Mouse (Mus musculus): ENCODE measurements around the gene Zc2hc1b. TPM values are rescaled to one million over a fixed set of nuclear protein-coding genes. Genes with fewer than 3 reads are reported as not detected.

The Zc2hc1b gene
- polyA plus RNA-seq, 1 experiment from 2014 or later, result not detected

GRCm38 (mm10) chr10:13112849-13113248 lies 65.0 kb downstream of the Zc2hc1b start:
- WGBS (ENCODE audit: insufficient replicate concordance), result 37% methylated on average over 3 of the region's 3 CpGs
- Histone ChIP-seq H3K27ac (ENCODE audit: low read length) (no peak overlapping the region), H3K9ac (ENCODE audit: low read depth, low read length) (no peak overlapping the region), H3K4me2 (ENCODE audit: low read depth, low read length) (no peak overlapping the region), H3K27me3 (ENCODE audit: control insufficient read depth, insufficient read depth, low read depth, low read length) (no peaks in the 10 kb centered on the region), H3K4me3 (ENCODE audit: low read depth, low read length) (no peak overlapping the region), H3K4me1 (ENCODE audit: control insufficient read depth, low read depth, low read length) (no peaks in the 10 kb centered on the region), H3K9me3 (replicated peaks; ENCODE audit: control insufficient read depth, low read length) (no peaks in the 10 kb centered on the region), H3K36me3 (ENCODE audit: control insufficient read depth, insufficient read depth) (no peaks in the 10 kb centered on the region)
- no peak for ATAC-seq (ENCODE audit: low read depth)

GRCm38 (mm10) chr10:13109781-13110180 lies 68.0 kb downstream of the Zc2hc1b start:
- no peak overlapping the region for H3K9ac ChIP-seq (ENCODE audit: low read depth, low read length)
- no peak overlapping the region for H3K4me3 ChIP-seq (ENCODE audit: low read depth, low read length)
- H3K36me3 ChIP-seq (ENCODE audit: control insufficient read depth, insufficient read depth), result no peaks in the 10 kb centered on the region
- WGBS (ENCODE audit: insufficient replicate concordance), result 45% methylated on average over 1 of the region's 1 CpGs
- no peak for ATAC-seq (ENCODE audit: low read depth)
- H3K4me2 ChIP-seq (ENCODE audit: low read depth, low read length), result no peak overlapping the region
- H3K27ac ChIP-seq (ENCODE audit: low read length), result no peak overlapping the region
- no peaks in the 10 kb centered on the region for H3K9me3 ChIP-seq (replicated peaks; ENCODE audit: control insufficient read depth, low read length)
- H3K27me3 ChIP-seq (ENCODE audit: control insufficient read depth, insufficient read depth, low read depth, low read length), result no peaks in the 10 kb centered on the region
- no peaks in the 10 kb centered on the region for H3K4me1 ChIP-seq (ENCODE audit: control insufficient read depth, low read depth, low read length)

DNA sequence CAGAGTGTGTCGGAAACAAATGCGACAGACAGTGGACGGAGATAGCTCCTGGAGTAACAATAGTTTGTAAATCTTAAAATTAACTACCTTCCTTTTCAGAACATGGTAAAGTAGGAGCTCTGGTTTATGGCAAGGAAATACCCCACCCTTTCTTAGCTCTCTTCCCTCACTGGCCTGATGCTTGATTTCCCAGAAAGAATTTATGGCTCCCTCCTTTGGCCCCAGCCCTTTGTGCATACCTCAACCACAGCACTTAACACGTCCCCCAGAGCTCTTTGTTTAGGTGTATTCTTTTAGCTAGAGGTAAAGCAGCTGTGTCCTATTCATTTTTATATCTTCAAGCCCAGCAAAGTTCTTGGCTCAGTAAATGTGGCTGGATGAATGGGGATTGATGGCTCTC lies 69.0 kb downstream of the Zc2hc1b start:
- Histone ChIP-seq H3K4me3 (ENCODE audit: low read depth, low read length) (no peak overlapping the region), H3K9me3 (replicated peaks; ENCODE audit: control insufficient read depth, low read length) (no peaks in the 10 kb centered on the region), H3K4me2 (ENCODE audit: low read depth, low read length) (no peak overlapping the region), H3K9ac (ENCODE audit: low read depth, low read length) (no peak overlapping the region), H3K4me1 (ENCODE audit: control insufficient read depth, low read depth, low read length) (no peaks in the 10 kb centered on the region), H3K27me3 (ENCODE audit: control insufficient read depth, insufficient read depth, low read depth, low read length) (no peaks in the 10 kb centered on the region), H3K27ac (ENCODE audit: low read length) (no peak overlapping the region), H3K36me3 (ENCODE audit: control insufficient read depth, insufficient read depth) (no peaks in the 10 kb centered on the region)
- 64% methylated on average over 4 of the region's 4 CpGs for WGBS (ENCODE audit: insufficient replicate concordance)
- ATAC-seq (ENCODE audit: low read depth), result no peak

DNA sequence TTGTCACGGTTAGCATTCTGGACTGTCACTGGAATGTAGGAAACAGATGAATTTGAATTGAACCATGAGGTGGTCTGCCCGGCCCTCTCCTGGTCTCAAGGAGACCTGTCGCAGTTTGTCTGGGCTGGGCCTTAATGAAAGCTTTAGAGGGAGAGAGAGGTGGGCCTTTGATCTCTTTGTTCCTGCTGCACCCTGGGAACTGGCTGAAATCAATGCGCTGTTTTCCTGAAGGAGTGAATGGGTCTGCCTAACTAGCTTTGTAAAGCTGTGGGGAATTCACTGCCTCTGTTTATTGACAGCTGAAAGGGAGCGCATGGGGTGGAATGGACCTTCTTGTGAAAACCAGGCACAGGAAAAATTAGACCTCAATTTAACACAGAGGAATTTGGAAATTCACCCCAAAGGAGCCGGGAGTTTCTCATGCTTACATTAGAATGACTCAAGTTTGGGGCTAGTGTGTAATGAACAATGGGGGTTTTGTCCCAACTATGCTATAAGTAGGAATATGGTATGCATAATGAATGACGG lies 69.7 kb downstream of the Zc2hc1b start:
- no peak for ATAC-seq (ENCODE audit: low read depth)
- no peaks in the 10 kb centered on the region for H3K36me3 ChIP-seq (ENCODE audit: control insufficient read depth, insufficient read depth)
- WGBS (ENCODE audit: insufficient replicate concordance), result 70% methylated on average over 7 of the region's 7 CpGs
- H3K4me3 ChIP-seq (ENCODE audit: low read depth, low read length), result no peak overlapping the region
- no peaks in the 10 kb centered on the region for H3K27me3 ChIP-seq (ENCODE audit: control insufficient read depth, insufficient read depth, low read depth, low read length)
- no peak overlapping the region for H3K27ac ChIP-seq (ENCODE audit: low read length)
- no peaks in the 10 kb centered on the region for H3K9me3 ChIP-seq (replicated peaks; ENCODE audit: control insufficient read depth, low read length)
- H3K9ac ChIP-seq (ENCODE audit: low read depth, low read length), result no peak overlapping the region
- H3K4me1 ChIP-seq (ENCODE audit: control insufficient read depth, low read depth, low read length), result no peaks in the 10 kb centered on the region
- H3K4me2 ChIP-seq (ENCODE audit: low read depth, low read length), result no peak overlapping the region

DNA sequence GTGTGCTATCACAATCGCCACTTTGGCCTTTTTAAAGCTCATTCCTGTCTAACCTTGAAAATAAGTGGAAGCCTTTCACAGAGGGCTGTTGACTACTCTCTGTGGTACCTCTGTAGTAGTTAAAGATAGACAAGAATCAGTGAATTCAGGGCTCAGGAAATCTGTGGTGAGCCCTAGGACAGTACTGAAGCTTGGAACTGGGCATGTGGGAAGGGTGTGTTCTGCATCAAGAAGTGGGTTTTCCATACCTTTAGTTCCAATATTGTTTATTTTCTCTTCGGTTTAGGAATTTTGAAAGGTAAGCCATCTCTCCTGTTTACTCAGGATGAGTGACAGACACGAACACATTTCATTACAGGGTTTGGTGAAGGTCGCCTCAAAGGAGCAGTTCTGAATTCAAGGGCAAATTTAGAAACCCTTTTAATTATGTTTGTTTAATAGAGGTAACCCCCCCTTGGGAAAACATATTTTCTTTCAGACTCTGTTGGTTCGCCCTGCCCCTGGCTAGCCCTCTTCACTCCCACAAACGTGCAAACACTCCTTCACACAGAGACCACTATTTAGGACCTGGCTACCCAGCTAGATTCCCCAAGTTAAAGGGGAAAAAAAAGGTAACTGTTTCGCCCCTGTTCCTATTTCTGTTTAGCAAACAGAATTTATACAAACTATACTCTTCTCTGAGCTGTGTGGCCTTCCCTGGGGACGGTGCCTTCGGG lies 70.8 kb downstream of the Zc2hc1b start:
- H3K36me3 ChIP-seq (ENCODE audit: control insufficient read depth, insufficient read depth), result no peaks in the 10 kb centered on the region
- H3K4me3 ChIP-seq (ENCODE audit: low read depth, low read length), result no peak overlapping the region
- H3K9me3 ChIP-seq (replicated peaks; ENCODE audit: control insufficient read depth, low read length), result no peaks in the 10 kb centered on the region
- no peak for ATAC-seq (ENCODE audit: low read depth)
- H3K4me1 ChIP-seq (ENCODE audit: control insufficient read depth, low read depth, low read length), result no peaks in the 10 kb centered on the region
- H3K9ac ChIP-seq (ENCODE audit: low read depth, low read length), result no peak overlapping the region
- no peak overlapping the region for H3K27ac ChIP-seq (ENCODE audit: low read length)
- H3K4me2 ChIP-seq (ENCODE audit: low read depth, low read length), result no peak overlapping the region
- no peaks in the 10 kb centered on the region for H3K27me3 ChIP-seq (ENCODE audit: control insufficient read depth, insufficient read depth, low read depth, low read length)
- WGBS (ENCODE audit: insufficient replicate concordance), result 59% methylated on average over 9 of the region's 9 CpGs

DNA sequence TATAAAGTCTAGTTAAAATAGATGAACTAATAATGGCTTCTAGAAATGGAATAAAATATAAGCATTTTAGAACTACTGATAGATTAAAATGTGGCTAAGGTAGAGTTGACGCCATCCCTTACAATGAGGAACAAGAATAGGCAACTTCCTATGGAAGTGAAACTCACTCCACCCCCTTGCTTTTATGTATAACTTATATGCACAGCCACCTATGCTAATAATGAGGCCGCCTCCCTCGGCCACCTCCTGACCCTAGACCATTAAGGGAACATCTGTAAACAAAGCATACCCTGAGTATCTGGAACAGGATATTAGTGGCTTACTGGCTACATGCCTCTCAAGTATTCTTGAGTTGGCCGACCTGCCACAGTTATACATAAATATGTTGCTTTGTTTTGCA lies 74.0 kb downstream of the Zc2hc1b start:
- H3K36me3 ChIP-seq (ENCODE audit: control insufficient read depth, insufficient read depth), result no peaks in the 10 kb centered on the region
- no peak overlapping the region for H3K27ac ChIP-seq (ENCODE audit: low read length)
- H3K4me3 ChIP-seq (ENCODE audit: low read depth, low read length), result no peak overlapping the region
- 56% methylated on average over 4 of the region's 4 CpGs for WGBS (ENCODE audit: insufficient replicate concordance)
- no peaks in the 10 kb centered on the region for H3K27me3 ChIP-seq (ENCODE audit: control insufficient read depth, insufficient read depth, low read depth, low read length)
- no peaks in the 10 kb centered on the region for H3K9me3 ChIP-seq (replicated peaks; ENCODE audit: control insufficient read depth, low read length)
- no peak overlapping the region for H3K4me2 ChIP-seq (ENCODE audit: low read depth, low read length)
- H3K9ac ChIP-seq (ENCODE audit: low read depth, low read length), result no peak overlapping the region
- H3K4me1 ChIP-seq (ENCODE audit: control insufficient read depth, low read depth, low read length), result no peaks in the 10 kb centered on the region
- ATAC-seq (ENCODE audit: low read depth), result no peak

GRCm38 (mm10) chr10:13102360-13102759 lies 75.5 kb downstream of the Zc2hc1b start:
- H3K27ac ChIP-seq (ENCODE audit: low read length), result no peak overlapping the region
- H3K36me3 ChIP-seq (ENCODE audit: control insufficient read depth, insufficient read depth), result no peaks in the 10 kb centered on the region
- no peak for ATAC-seq (ENCODE audit: low read depth)
- H3K4me3 ChIP-seq (ENCODE audit: low read depth, low read length), result no peak overlapping the region
- H3K9me3 ChIP-seq (replicated peaks; ENCODE audit: control insufficient read depth, low read length), result no peaks in the 10 kb centered on the region
- WGBS (ENCODE audit: insufficient replicate concordance), result 50% methylated on average over 4 of the region's 4 CpGs
- H3K27me3 ChIP-seq (ENCODE audit: control insufficient read depth, insufficient read depth, low read depth, low read length), result no peaks in the 10 kb centered on the region
- H3K4me1 ChIP-seq (ENCODE audit: control insufficient read depth, low read depth, low read length), result no peaks in the 10 kb centered on the region
- H3K9ac ChIP-seq (ENCODE audit: low read depth, low read length), result no peak overlapping the region
- no peak overlapping the region for H3K4me2 ChIP-seq (ENCODE audit: low read depth, low read length)

- ATAC-seq (ENCODE audit: low read depth), result no peak
- Histone ChIP-seq H3K4me2 (ENCODE audit: low read depth, low read length) (no peak overlapping the region), H3K9me3 (replicated peaks; ENCODE audit: control insufficient read depth, low read length) (no peaks in the 10 kb centered on the region), H3K27ac (ENCODE audit: low read length) (no peak overlapping the region), H3K36me3 (ENCODE audit: control insufficient read depth, insufficient read depth) (no peaks in the 10 kb centered on the region), H3K4me3 (ENCODE audit: low read depth, low read length) (no peak overlapping the region), H3K9ac (ENCODE audit: low read depth, low read length) (no peak overlapping the region), H3K4me1 (ENCODE audit: control insufficient read depth, low read depth, low read length) (no peaks in the 10 kb centered on the region), H3K27me3 (ENCODE audit: control insufficient read depth, insufficient read depth, low read depth, low read length) (no peaks in the 10 kb centered on the region)
- WGBS (ENCODE audit: insufficient replicate concordance), result 68% methylated on average over 6 of the region's 6 CpGs
Measured at GRCm38 (mm10) chr10:13100061-13100648, 77.7 kb downstream of the Zc2hc1b start.

Measured in liver, embryonic 16.5 days (tissue).